Mouse (Mus musculus) intestine, postnatal 0 days (tissue): Measurements from ENCODE around the gene Trp53i11. TPM values are rescaled to one million over a fixed set of nuclear protein-coding genes. Genes with fewer than 3 reads are reported as not detected.

Source experiments
- ATAC-seq: fragments of 200-750 bp; cut with Nextera tagmentation; 2 replicates; pipeline ENCODE4 v1.8.0; 2017; ENCODE audit warnings: mild to moderate bottlenecking, moderate TSS enrichment, moderate library complexity
- H3K27ac ChIP-seq: fragments of 300-500 bp; sonication (generic); 2 replicates; pipeline ENCODE4 v1.5.1; 2014; ENCODE audit warnings: mild to moderate bottlenecking, low read depth, low read length, moderate library complexity
- H3K27me3 ChIP-seq: fragments of 300-500 bp; sonication (generic); replicated peaks from 2 replicates; pipeline ENCODE4 v1.6.1; 2014; ENCODE audit warnings: low read length, mixed read lengths; ENCODE audit not compliant: control insufficient read depth, insufficient read depth
- H3K36me3 ChIP-seq: fragments of 300-500 bp; sonication (generic); 2 replicates; pipeline ENCODE4 v1.6.1; 2014; ENCODE audit warnings: mild to moderate bottlenecking, moderate library complexity; ENCODE audit not compliant: control insufficient read depth, insufficient read depth
- H3K4me1 ChIP-seq: fragments of 300-500 bp; sonication (generic); replicated peaks from 2 replicates; pipeline ENCODE4 v1.6.1; 2014; ENCODE audit warnings: antibody characterized with exemption, low read length, mixed read lengths; ENCODE audit not compliant: control insufficient read depth, insufficient read depth
- H3K4me2 ChIP-seq: fragments of 300-500 bp; sonication (generic); replicated peaks from 2 replicates; pipeline ENCODE4 v1.6.1; 2014; ENCODE audit warnings: low read depth, mild to moderate bottlenecking, moderate library complexity
- H3K4me3 ChIP-seq: fragments of 300-500 bp; sonication (generic); 2 replicates; pipeline ENCODE4 v1.5.1; 2014; ENCODE audit warnings: low read depth, low read length
- H3K9ac ChIP-seq: fragments of 300-500 bp; sonication (generic); 2 replicates; pipeline ENCODE4 v1.6.1; 2014; ENCODE audit warnings: mild to moderate bottlenecking, low read depth, low read length
- H3K9me3 ChIP-seq: fragments of 300-500 bp; sonication (generic); 2 replicates; pipeline ENCODE4 v1.6.1; 2016; ENCODE audit warnings: mixed run types; ENCODE audit not compliant: control insufficient read depth
- CTCF ChIP-seq: sonication (generic); IDR thresholded peaks from 2 replicates; pipeline ENCODE4 v1.5.1; 2016; ENCODE audit warnings: low read depth, mild to moderate bottlenecking, control low read depth, antibody characterized with exemption, moderate library complexity
- WGBS: fragments of 180-500 bp; shearing (Covaris S2); extraction: QIAGEN DNeasy Blood & Tissue Kit; methylation state at CpG from one replicate; pipeline ENCODE4 v1.1.7; 2014; 5-methylcytosine and 5-hydroxymethylcytosine counted together
- polyA plus RNA-seq: library from polyadenylated mRNA; unstranded; fragments of >200 nt; fragmentation: Nextera tagmentation; extraction: Ambion mirVana; gene quantifications from 2 replicates; pipeline ENCODE4 v1.2.1, GENCODE M21; 2015

Trp53i11 gene
- polyA plus RNA-seq, 1 experiment from 2014 or later = 21.8 TPM

DNA sequence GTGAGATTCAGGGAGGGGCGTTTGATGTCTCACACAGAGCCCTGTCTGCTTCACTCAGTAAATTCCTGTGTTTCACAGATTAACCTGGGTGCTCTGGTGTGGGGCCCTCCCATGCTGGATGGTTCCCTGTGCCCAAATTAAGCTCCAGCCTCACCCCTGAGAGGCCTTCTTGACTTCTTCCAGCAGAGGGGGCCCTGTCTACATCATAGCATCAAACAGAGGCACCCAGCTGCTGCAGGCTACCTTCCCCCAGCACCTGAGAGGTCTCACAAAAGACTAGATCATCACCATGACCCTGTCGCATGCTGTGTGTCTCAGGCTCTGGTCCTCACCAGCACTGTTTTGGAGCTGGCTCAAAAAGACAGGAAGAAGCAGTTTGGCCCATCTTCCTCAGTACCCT is 25.0 kb downstream of the Trp53i11 start:
- no peak overlapping the region for H3K9ac ChIP-seq
- no peaks in the 10 kb centered on the region for H3K4me1 ChIP-seq
- no peaks in the 10 kb centered on the region; the same call in 1 of the 2 replicates for H3K36me3 ChIP-seq
- H3K27ac ChIP-seq = no peak overlapping the region
- no peak overlapping the region for H3K4me2 ChIP-seq
- WGBS = 72% methylated on average over 2 of the region's 2 CpGs
- no peaks in the 10 kb centered on the region for H3K27me3 ChIP-seq
- no peaks in the 10 kb centered on the region for H3K9me3 ChIP-seq
- ATAC-seq = no peak
- TF ChIP-seq CTCF = peak; percentile 42
- H3K4me3 ChIP-seq = no peak overlapping the region

DNA sequence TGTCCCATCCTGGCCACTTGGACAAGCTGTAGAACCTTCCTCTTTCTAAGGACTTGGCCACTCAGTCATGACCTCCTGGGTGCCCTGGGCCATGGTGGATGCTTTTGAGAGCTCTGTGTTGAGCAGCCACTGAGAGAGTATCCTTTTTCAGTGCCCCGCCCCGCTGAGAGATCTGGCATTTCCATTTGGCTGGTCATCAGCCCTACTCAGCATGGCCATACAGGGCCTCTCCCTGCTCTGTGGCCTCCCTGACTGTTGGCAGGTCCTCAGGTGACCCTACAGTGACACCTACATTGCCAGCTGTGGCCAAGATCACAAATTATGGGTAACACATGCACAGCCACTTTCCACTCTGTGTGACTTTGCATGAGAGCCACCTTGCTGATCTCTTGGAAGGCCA is 25.5 kb downstream of the Trp53i11 start:
- H3K27ac ChIP-seq = no peak overlapping the region
- ATAC-seq = no peak
- H3K36me3 ChIP-seq = no peaks in the 10 kb centered on the region; the same call in 1 of the 2 replicates
- no peak overlapping the region for H3K4me3 ChIP-seq
- H3K4me2 ChIP-seq = no peak overlapping the region
- no peaks in the 10 kb centered on the region for H3K9me3 ChIP-seq
- 95% methylated on average over 2 of the region's 2 CpGs for WGBS
- H3K27me3 ChIP-seq = no peaks in the 10 kb centered on the region
- no peak overlapping the region for H3K9ac ChIP-seq
- no peak for TF ChIP-seq CTCF
- H3K4me1 ChIP-seq = no peaks in the 10 kb centered on the region

GRCm38 (mm10) chr2:93214192-93214591 is 26.8 kb downstream of the Trp53i11 start:
- H3K27ac ChIP-seq = no peak overlapping the region
- no peak overlapping the region for H3K9ac ChIP-seq
- no peaks in the 10 kb centered on the region for H3K27me3 ChIP-seq
- no peak for TF ChIP-seq CTCF
- H3K4me2 ChIP-seq = no peak overlapping the region
- H3K4me3 ChIP-seq = no peak overlapping the region
- H3K36me3 ChIP-seq = no peaks in the 10 kb centered on the region; the same call in 1 of the 2 replicates
- no peaks in the 10 kb centered on the region for H3K9me3 ChIP-seq
- WGBS = 82% methylated on average over 1 of the region's 1 CpGs
- peak; percentile 46 for ATAC-seq
- H3K4me1 ChIP-seq = no peaks in the 10 kb centered on the region

DNA sequence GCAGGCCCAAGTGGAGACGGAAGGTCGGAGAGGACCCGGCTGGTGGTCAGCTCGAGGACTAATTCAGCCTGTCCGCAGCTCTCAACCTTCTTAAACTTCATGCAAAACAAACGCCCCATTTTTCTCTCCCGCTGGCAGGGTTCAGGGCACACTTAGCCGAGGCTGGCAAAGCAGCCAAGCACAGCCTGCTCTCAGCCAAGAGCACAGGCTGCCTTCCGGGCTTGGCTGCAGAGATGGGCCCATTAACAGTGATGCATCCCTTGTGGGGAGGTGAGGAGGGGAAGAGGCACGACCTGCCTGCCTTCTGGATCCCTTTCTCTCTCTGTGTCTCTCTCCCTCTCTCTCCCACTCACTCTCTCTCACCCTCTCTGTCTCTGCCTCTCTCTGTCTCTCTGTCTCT is 28.4 kb downstream of the Trp53i11 start:
- no peaks in the 10 kb centered on the region for H3K27me3 ChIP-seq
- H3K4me2 ChIP-seq = no peak overlapping the region
- H3K27ac ChIP-seq = no peak overlapping the region
- no peaks in the 10 kb centered on the region for H3K36me3 ChIP-seq
- H3K4me3 ChIP-seq = no peak overlapping the region
- no peak for ATAC-seq
- no peak for TF ChIP-seq CTCF
- H3K4me1 ChIP-seq = no peaks in the 10 kb centered on the region
- H3K9ac ChIP-seq = no peak overlapping the region
- no peaks in the 10 kb centered on the region for H3K9me3 ChIP-seq
- WGBS = 80% methylated on average over 10 of the region's 10 CpGs

GRCm38 (mm10) chr2:93217015-93217414 is 29.7 kb downstream of the Trp53i11 start:
- Histone ChIP-seq H3K4me2 (no peak overlapping the region), H3K9ac (no peak overlapping the region), H3K4me1 (no peaks in the 10 kb centered on the region), H3K27me3 (no peaks in the 10 kb centered on the region), H3K9me3 (no peaks in the 10 kb centered on the region), H3K4me3 (no peak overlapping the region), H3K36me3 (peaks cover 2% of the 10 kb centered on the region; the same call in 1 of the 2 replicates), H3K27ac (no peak overlapping the region)
- 18% methylated on average over 7 of the region's 7 CpGs for WGBS
- peak; percentile 85 for TF ChIP-seq CTCF
- peak; percentile 67 for ATAC-seq

DNA sequence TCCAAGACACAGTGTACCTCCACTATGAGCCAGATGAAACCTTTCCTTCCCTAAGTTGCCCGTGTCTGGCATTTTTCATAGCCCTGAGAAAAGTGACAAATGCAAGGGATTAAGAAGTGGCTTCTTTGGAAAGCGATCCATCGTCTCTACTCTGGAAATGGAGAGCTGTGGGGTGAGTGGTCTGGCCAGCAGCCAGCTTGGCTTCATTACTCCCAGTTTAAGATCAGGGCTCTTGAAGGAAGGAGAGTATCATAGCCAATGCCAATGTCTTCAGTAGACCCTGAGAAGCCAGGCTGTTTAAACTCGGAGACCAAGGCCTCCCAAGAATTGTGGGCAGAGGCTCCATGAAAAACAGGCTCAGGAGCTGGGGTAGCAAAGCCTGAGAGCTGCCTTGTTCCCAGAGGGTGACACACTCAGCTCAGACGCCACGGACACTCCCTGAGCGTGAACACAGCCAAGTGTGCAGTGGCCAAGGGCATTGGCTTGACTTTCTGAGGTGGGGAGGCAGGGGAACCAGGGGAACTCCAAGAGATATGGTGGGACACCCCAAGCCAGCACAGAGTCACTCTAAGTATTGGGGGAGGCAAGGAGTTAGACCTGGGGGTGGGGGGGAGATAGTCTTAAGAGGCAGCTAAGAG is 31.1 kb downstream of the Trp53i11 start:
- 76% methylated on average over 7 of the region's 7 CpGs for WGBS
- H3K9ac ChIP-seq = no peak overlapping the region
- H3K4me2 ChIP-seq = no peak overlapping the region
- no peak overlapping the region for H3K4me3 ChIP-seq
- peaks cover 6% of the 10 kb centered on the region; the same call in 1 of the 2 replicates for H3K36me3 ChIP-seq
- H3K4me1 ChIP-seq = no peaks in the 10 kb centered on the region
- no peak overlapping the region for H3K27ac ChIP-seq
- no peaks in the 10 kb centered on the region for H3K27me3 ChIP-seq
- no peak for TF ChIP-seq CTCF
- ATAC-seq = no peak
- no peaks in the 10 kb centered on the region for H3K9me3 ChIP-seq
